Mouse (Mus musculus) heart, postnatal 0 days (tissue): ENCODE measurements around the gene Optc. TPM values are rescaled to one million over a fixed set of nuclear protein-coding genes. Genes with fewer than 3 reads are reported as not detected.

ENCODE experiments used
- ATAC-seq: fragments of 200-750 bp; cut with Nextera tagmentation; 2 replicates; pipeline ENCODE4 v1.8.0; 2017; ENCODE audit warnings: low read depth, moderate number of reproducible peaks, moderate library complexity; ENCODE audit not compliant: insufficient read depth
- DNase-seq: peaks from one replicate; pipeline ENCODE4 v3.0.0-alpha.2; 2016; ENCODE audit warnings: low spot score
- H3K27ac ChIP-seq: fragments of 300-500 bp; sonication (generic); 2 replicates; pipeline ENCODE4 v1.5.1; 2014; ENCODE audit warnings: low read depth, mild to moderate bottlenecking
- H3K27me3 ChIP-seq: fragments of 300-500 bp; sonication (generic); 2 replicates; pipeline ENCODE4 v1.6.1; 2014; ENCODE audit warnings: low read length, mixed read lengths; ENCODE audit not compliant: control insufficient read depth, insufficient read depth
- H3K36me3 ChIP-seq: fragments of 300-500 bp; sonication (generic); replicated peaks from 2 replicates; pipeline ENCODE4 v1.6.1; 2014; ENCODE audit warnings: low read length, mixed read lengths; ENCODE audit not compliant: control insufficient read depth, insufficient read depth
- H3K4me1 ChIP-seq: fragments of 300-500 bp; sonication (generic); 2 replicates; pipeline ENCODE4 v1.6.1; 2014; ENCODE audit warnings: antibody characterized with exemption; ENCODE audit not compliant: control insufficient read depth, insufficient read depth
- H3K4me2 ChIP-seq: fragments of 300-500 bp; sonication (generic); 2 replicates; pipeline ENCODE4 v1.6.1; 2014; ENCODE audit warnings: low read depth, mild to moderate bottlenecking, low read length, moderate library complexity
- H3K4me3 ChIP-seq: fragments of 300-500 bp; sonication (generic); 2 replicates; pipeline ENCODE4 v1.5.1; 2014; ENCODE audit warnings: low read depth, low read length
- H3K9ac ChIP-seq: fragments of 300-500 bp; sonication (generic); replicated peaks from 2 replicates; pipeline ENCODE4 v1.6.1; 2014; ENCODE audit warnings: low read depth, low read length, mixed read lengths
- H3K9me3 ChIP-seq: fragments of 300-500 bp; sonication (generic); replicated peaks from 2 replicates; pipeline ENCODE4 v1.6.1; 2016; ENCODE audit warnings: low read length; ENCODE audit not compliant: control insufficient read depth
- CTCF ChIP-seq: IDR thresholded peaks from 2 replicates; pipeline ENCODE4 v1.5.1; 2016; ENCODE audit warnings: antibody characterized with exemption, control low read depth, low read depth
- EP300 ChIP-seq: IDR thresholded peaks from 2 replicates; pipeline ENCODE4 v1.6.1; 2016; ENCODE audit warnings: antibody characterized with exemption, low read depth
- WGBS: fragments of 180-500 bp; shearing (Covaris S2); extraction: QIAGEN DNeasy Blood & Tissue Kit; methylation state at CpG from one replicate; pipeline ENCODE4 v1.1.7; 2014; 5-methylcytosine and 5-hydroxymethylcytosine counted together
- polyA plus RNA-seq: library from polyadenylated mRNA; unstranded; fragments of >200 nt; fragmentation: Nextera tagmentation; extraction: Ambion mirVana; gene quantifications from 2 replicates; pipeline ENCODE4 v1.2.1, GENCODE M21; 2015
- total RNA-seq: library from RNA; depleted of rRNA; stranded (reverse); fragments of >200 nt; gene quantifications from 2 replicates; pipeline ENCODE4 v1.2.3, GENCODE M21; 2014; ENCODE audit warnings: low replicate concordance

The Optc gene
- total and polyA plus RNA-seq, 2 experiments from 2014 or later, result 0.07 to 3.2 TPM

- Histone ChIP-seq H3K9ac (no peak overlapping the region), H3K27me3 (no peaks in the 10 kb centered on the region), H3K27ac (no peak overlapping the region), H3K9me3 (no peaks in the 10 kb centered on the region), H3K4me2 (no peak overlapping the region), H3K36me3 (no peaks in the 10 kb centered on the region), H3K4me3 (no peak overlapping the region), H3K4me1 (peaks cover 34% of the 10 kb centered on the region)
- ATAC-seq (no peak), DNase-seq (no peak)
- TF ChIP-seq EP300 (no peak), CTCF (no peak)
- 25% methylated on average over 8 of the region's 8 CpGs for WGBS
Measured at GRCm38 (mm10) chr1:133887044-133887443, 20.8 kb downstream of the Optc start.

- no peak overlapping the region for H3K9ac ChIP-seq
- H3K9me3 ChIP-seq, result no peaks in the 10 kb centered on the region
- no peak overlapping the region for H3K4me3 ChIP-seq
- DNase-seq (no peak), ATAC-seq (no peak)
- H3K36me3 ChIP-seq, result no peaks in the 10 kb centered on the region
- H3K4me1 ChIP-seq, result peaks cover 31% of the 10 kb centered on the region
- H3K4me2 ChIP-seq, result no peak overlapping the region
- no peak overlapping the region for H3K27ac ChIP-seq
- WGBS, result 52% methylated on average over 6 of the region's 6 CpGs
- H3K27me3 ChIP-seq, result no peaks in the 10 kb centered on the region
- TF ChIP-seq EP300 (no peak), CTCF (no peak)
Measured at GRCm38 (mm10) chr1:133886431-133886830, 21.4 kb downstream of the Optc start.

- H3K9me3 ChIP-seq, result no peaks in the 10 kb centered on the region
- peaks cover 31% of the 10 kb centered on the region for H3K4me1 ChIP-seq
- no peak overlapping the region for H3K4me3 ChIP-seq
- no peak for ATAC-seq
- H3K27me3 ChIP-seq, result no peaks in the 10 kb centered on the region
- H3K4me2 ChIP-seq, result no peak overlapping the region
- H3K36me3 ChIP-seq, result no peaks in the 10 kb centered on the region
- 89% methylated on average over 7 of the region's 7 CpGs for WGBS
- H3K9ac ChIP-seq, result no peak overlapping the region
- TF ChIP-seq EP300, result no peak
- no peak for TF ChIP-seq CTCF
- H3K27ac ChIP-seq, result no peak overlapping the region
- DNase-seq, result no peak
Measured at GRCm38 (mm10) chr1:133885811-133886210, 22.0 kb downstream of the Optc start.

- Histone ChIP-seq H3K9me3 (no peaks in the 10 kb centered on the region), H3K9ac (no peak overlapping the region), H3K27ac (no peak overlapping the region), H3K36me3 (no peaks in the 10 kb centered on the region), H3K4me3 (no peak overlapping the region), H3K4me1 (peaks cover 26% of the 10 kb centered on the region), H3K27me3 (no peaks in the 10 kb centered on the region), H3K4me2 (no peak overlapping the region)
- TF ChIP-seq CTCF (no peak), EP300 (no peak)
- ATAC-seq (no peak), DNase-seq (no peak)
- 85% methylated on average over 9 of the region's 9 CpGs for WGBS
Measured at GRCm38 (mm10) chr1:133884746-133885145, 23.1 kb downstream of the Optc start.

- Histone ChIP-seq H3K27ac (no peak overlapping the region), H3K4me2 (no peak overlapping the region), H3K4me3 (no peak overlapping the region), H3K9ac (no peak overlapping the region), H3K4me1 (peaks cover 24% of the 10 kb centered on the region), H3K9me3 (no peaks in the 10 kb centered on the region), H3K27me3 (no peaks in the 10 kb centered on the region), H3K36me3 (no peaks in the 10 kb centered on the region)
- DNase-seq (no peak), ATAC-seq (no peak)
- WGBS, result 67% methylated on average over 6 of the region's 6 CpGs
- no peak for TF ChIP-seq CTCF
- no peak for TF ChIP-seq EP300
Measured at GRCm38 (mm10) chr1:133884090-133884489, 23.7 kb downstream of the Optc start.

- Histone ChIP-seq H3K27ac (no peak overlapping the region), H3K4me3 (no peak overlapping the region), H3K9ac (no peak overlapping the region), H3K9me3 (no peaks in the 10 kb centered on the region), H3K4me2 (no peak overlapping the region), H3K36me3 (no peaks in the 10 kb centered on the region), H3K27me3 (no peaks in the 10 kb centered on the region), H3K4me1 (peaks cover 25% of the 10 kb centered on the region)
- TF ChIP-seq CTCF (no peak), EP300 (no peak)
- WGBS, result 59% methylated on average over 11 of the region's 11 CpGs
- ATAC-seq (no peak), DNase-seq (no peak)
Measured at GRCm38 (mm10) chr1:133882283-133883217, 25.2 kb downstream of the Optc start.
